ENCODE assay signal across 14 mouse cellular contexts in genomic region chr6:6188970-6189369, GRCm38 (mm10).
"Had no signal": no experiment of that assay in that cellular context is flagged by ENCODE, and none has a peak within 500 bp of the region (broad histone marks: within the 10 kb centered on the region; RNA-seq: fewer than 3 reads in every experiment).

No protein-coding gene starts in this region.

- DNase-seq: kidney, adult 18-20 months; kidney, postnatal 14 days; left cerebral cortex, postnatal 4 days; lung, postnatal 14 days; thymus, adult 18-20 months; thymus, postnatal 14 days had no signal

- H3K27me3 ChIP-seq: intestine, embryonic 15.5 days; liver, embryonic 12.5 days; lung, embryonic 15.5 days; megakaryocyte, embryonic 14.5 days; midbrain, embryonic 15.5 days; neural tube, embryonic 12.5 days had no signal

- H3K36me3 ChIP-seq: intestine, embryonic 15.5 days; lung, embryonic 15.5 days; midbrain, embryonic 15.5 days; neural tube, embryonic 12.5 days had no signal

- H3K4me2 ChIP-seq: intestine, embryonic 15.5 days; liver, embryonic 12.5 days; lung, embryonic 15.5 days; midbrain, embryonic 11.5 days; midbrain, embryonic 15.5 days; neural tube, embryonic 12.5 days had no signal

- H3K9me3 ChIP-seq: intestine, embryonic 15.5 days; liver, embryonic 12.5 days; lung, embryonic 15.5 days; megakaryocyte, embryonic 14.5 days; midbrain, embryonic 15.5 days; neural tube, embryonic 12.5 days had no signal

- H3K4me3 ChIP-seq: intestine, embryonic 15.5 days; liver, embryonic 12.5 days; lung, embryonic 15.5 days; megakaryocyte, embryonic 14.5 days; midbrain, embryonic 15.5 days; neural tube, embryonic 12.5 days had no signal

- H3K27ac ChIP-seq: intestine, embryonic 15.5 days; liver, embryonic 12.5 days; lung, embryonic 15.5 days; macrophage; midbrain, embryonic 15.5 days; neural tube, embryonic 12.5 days had no signal

- ATAC-seq: intestine, embryonic 15.5 days; liver, embryonic 12.5 days; midbrain, embryonic 15.5 days had no signal

- H3K9ac ChIP-seq: intestine, embryonic 15.5 days; liver, embryonic 12.5 days; lung, embryonic 15.5 days; midbrain, embryonic 15.5 days; neural tube, embryonic 12.5 days had no signal

- H3K4me1 ChIP-seq: intestine, embryonic 15.5 days; midbrain, embryonic 15.5 days had no signal
